Mouse (Mus musculus): ENCODE results near the gene Mbnl1. TPM values are rescaled to one million over a fixed set of nuclear protein-coding genes. Genes with fewer than 3 reads are reported as not detected.

Gene Mbnl1
- total and polyA plus RNA-seq, 2 experiments from 2014 or later, result 55.9 to 86.0 TPM

GRCm38 (mm10) chr3:60565204-60565603, 92.6 kb downstream of the Mbnl1 start:
- H3K27ac ChIP-seq (ENCODE audit: low read depth, low read length), result no peak overlapping the region
- H3K27me3 ChIP-seq (ENCODE audit: insufficient read depth, low read length), result no peaks in the 10 kb centered on the region
- no peak for TF ChIP-seq CTCF (IDR thresholded peaks at IDR 0.05)
- H3K4me1 ChIP-seq (ENCODE audit: insufficient read depth, low read length), result peaks cover 9% of the 10 kb centered on the region
- 92% methylated on average over 3 of the region's 3 CpGs for WGBS
- no peaks in the 10 kb centered on the region for H3K9me3 ChIP-seq (ENCODE audit: low read length)
- no peaks in the 10 kb centered on the region for H3K36me3 ChIP-seq (ENCODE audit: insufficient read depth, low read length)
- DNase-seq (ENCODE audit: low spot score), result no peak
- no peak overlapping the region for H3K4me2 ChIP-seq (ENCODE audit: low read depth, low read length, poor library complexity, severe bottlenecking)
- no peak overlapping the region for H3K9ac ChIP-seq (replicated peaks; ENCODE audit: low read length, poor library complexity, severe bottlenecking)
- no peak for ATAC-seq (ENCODE audit: low FRiP score)
- no peak overlapping the region for H3K4me3 ChIP-seq (ENCODE audit: low read depth, low read length)

GRCm38 (mm10) chr3:60565950-60566349, 93.3 kb downstream of the Mbnl1 start:
- no peak for TF ChIP-seq CTCF (IDR thresholded peaks at IDR 0.05)
- DNase-seq (ENCODE audit: low spot score) (no peak), ATAC-seq (ENCODE audit: low FRiP score) (no peak)
- H3K9me3 ChIP-seq (ENCODE audit: low read length), result no peaks in the 10 kb centered on the region
- H3K27me3 ChIP-seq (ENCODE audit: insufficient read depth, low read length), result no peaks in the 10 kb centered on the region
- no peak overlapping the region for H3K9ac ChIP-seq (replicated peaks; ENCODE audit: low read length, poor library complexity, severe bottlenecking)
- WGBS, result 84% methylated on average over 3 of the region's 3 CpGs
- no peak overlapping the region for H3K4me2 ChIP-seq (ENCODE audit: low read depth, low read length, poor library complexity, severe bottlenecking)
- no peak overlapping the region for H3K4me3 ChIP-seq (ENCODE audit: low read depth, low read length)
- no peaks in the 10 kb centered on the region for H3K36me3 ChIP-seq (ENCODE audit: insufficient read depth, low read length)
- peak overlapping the region; percentile 9; the same call in 1 of the 2 replicates for H3K27ac ChIP-seq (ENCODE audit: low read depth, low read length)
- H3K4me1 ChIP-seq (ENCODE audit: insufficient read depth, low read length), result peaks cover 9% of the 10 kb centered on the region

- no peak overlapping the region for H3K4me3 ChIP-seq (ENCODE audit: low read depth, low read length)
- H3K9me3 ChIP-seq (ENCODE audit: low read length), result no peaks in the 10 kb centered on the region
- H3K4me2 ChIP-seq (ENCODE audit: low read depth, low read length, poor library complexity, severe bottlenecking), result no peak overlapping the region
- no peaks in the 10 kb centered on the region for H3K27me3 ChIP-seq (ENCODE audit: insufficient read depth, low read length)
- no peak overlapping the region for H3K27ac ChIP-seq (ENCODE audit: low read depth, low read length)
- no peak for TF ChIP-seq CTCF (IDR thresholded peaks at IDR 0.05)
- H3K9ac ChIP-seq (replicated peaks; ENCODE audit: low read length, poor library complexity, severe bottlenecking), result no peak overlapping the region
- ATAC-seq (ENCODE audit: low FRiP score) (no peak), DNase-seq (ENCODE audit: low spot score) (no peak)
- whole genome bisulfite sequencing, result 43% methylated on average over 1 of the region's 1 CpGs
- H3K36me3 ChIP-seq (ENCODE audit: insufficient read depth, low read length), result no peaks in the 10 kb centered on the region
- peaks cover 7% of the 10 kb centered on the region for H3K4me1 ChIP-seq (ENCODE audit: insufficient read depth, low read length)
Measured at GRCm38 (mm10) chr3:60568171-60568684, 95.6 kb downstream of the Mbnl1 start.

- H3K4me3 ChIP-seq (ENCODE audit: low read depth, low read length), result no peak overlapping the region
- H3K4me2 ChIP-seq (ENCODE audit: low read depth, low read length, poor library complexity, severe bottlenecking), result no peak overlapping the region
- H3K27ac ChIP-seq (ENCODE audit: low read depth, low read length), result no peak overlapping the region
- ATAC-seq (ENCODE audit: low FRiP score), result no peak
- H3K9ac ChIP-seq (replicated peaks; ENCODE audit: low read length, poor library complexity, severe bottlenecking), result no peak overlapping the region
- no peak for DNase-seq (ENCODE audit: low spot score)
- H3K36me3 ChIP-seq (ENCODE audit: insufficient read depth, low read length), result no peaks in the 10 kb centered on the region
- 62% methylated on average over 6 of the region's 6 CpGs for WGBS
- H3K4me1 ChIP-seq (ENCODE audit: insufficient read depth, low read length), result no peaks in the 10 kb centered on the region
- no peak for TF ChIP-seq CTCF (IDR thresholded peaks at IDR 0.05)
- H3K27me3 ChIP-seq (ENCODE audit: insufficient read depth, low read length), result no peaks in the 10 kb centered on the region
- no peaks in the 10 kb centered on the region for H3K9me3 ChIP-seq (ENCODE audit: low read length)
Measured at GRCm38 (mm10) chr3:60568801-60569568, 96.4 kb downstream of the Mbnl1 start.

GRCm38 (mm10) chr3:60569781-60570180, 97.2 kb downstream of the Mbnl1 start:
- no peaks in the 10 kb centered on the region for H3K9me3 ChIP-seq (ENCODE audit: low read length)
- ATAC-seq (ENCODE audit: low FRiP score) (no peak), DNase-seq (ENCODE audit: low spot score) (no peak)
- TF ChIP-seq CTCF (IDR thresholded peaks at IDR 0.05), result no peak
- no peak overlapping the region for H3K4me2 ChIP-seq (ENCODE audit: low read depth, low read length, poor library complexity, severe bottlenecking)
- H3K36me3 ChIP-seq (ENCODE audit: insufficient read depth, low read length), result no peaks in the 10 kb centered on the region
- 47% methylated on average over 2 of the region's 2 CpGs for WGBS
- no peaks in the 10 kb centered on the region for H3K27me3 ChIP-seq (ENCODE audit: insufficient read depth, low read length)
- no peak overlapping the region for H3K4me3 ChIP-seq (ENCODE audit: low read depth, low read length)
- H3K4me1 ChIP-seq (ENCODE audit: insufficient read depth, low read length), result no peaks in the 10 kb centered on the region
- H3K9ac ChIP-seq (replicated peaks; ENCODE audit: low read length, poor library complexity, severe bottlenecking), result no peak overlapping the region
- no peak overlapping the region for H3K27ac ChIP-seq (ENCODE audit: low read depth, low read length)

- no peaks in the 10 kb centered on the region for H3K36me3 ChIP-seq (ENCODE audit: insufficient read depth, low read length)
- DNase-seq (ENCODE audit: low spot score), result peak; percentile 38
- H3K4me1 ChIP-seq (ENCODE audit: insufficient read depth, low read length), result no peaks in the 10 kb centered on the region
- no peak overlapping the region for H3K9ac ChIP-seq (replicated peaks; ENCODE audit: low read length, poor library complexity, severe bottlenecking)
- TF ChIP-seq CTCF (IDR thresholded peaks at IDR 0.05), result no peak
- H3K27me3 ChIP-seq (ENCODE audit: insufficient read depth, low read length), result no peaks in the 10 kb centered on the region
- no peak overlapping the region for H3K4me3 ChIP-seq (ENCODE audit: low read depth, low read length)
- WGBS, result 57% methylated on average over 5 of the region's 5 CpGs
- H3K9me3 ChIP-seq (ENCODE audit: low read length), result no peaks in the 10 kb centered on the region
- no peak overlapping the region for H3K4me2 ChIP-seq (ENCODE audit: low read depth, low read length, poor library complexity, severe bottlenecking)
- ATAC-seq (ENCODE audit: low FRiP score), result no peak
- no peak overlapping the region for H3K27ac ChIP-seq (ENCODE audit: low read depth, low read length)
Measured at GRCm38 (mm10) chr3:60570491-60571022, 97.9 kb downstream of the Mbnl1 start.
